Mouse (Mus musculus) kidney, adult 18-20 months (tissue): ENCODE measurements around the gene Ccdc33.

ENCODE experiments used
- DNase-seq: peaks from one replicate; pipeline ENCODE4 v3.0.0; 2021

Ccdc33 gene

GRCm38 (mm10) chr9:58043496-58044017 lies 75.1 kb downstream of the Ccdc33 start:
- no peak for DNase-seq

GRCm38 (mm10) chr9:58042391-58042790 lies 76.2 kb downstream of the Ccdc33 start:
- no peak for DNase-seq

DNA sequence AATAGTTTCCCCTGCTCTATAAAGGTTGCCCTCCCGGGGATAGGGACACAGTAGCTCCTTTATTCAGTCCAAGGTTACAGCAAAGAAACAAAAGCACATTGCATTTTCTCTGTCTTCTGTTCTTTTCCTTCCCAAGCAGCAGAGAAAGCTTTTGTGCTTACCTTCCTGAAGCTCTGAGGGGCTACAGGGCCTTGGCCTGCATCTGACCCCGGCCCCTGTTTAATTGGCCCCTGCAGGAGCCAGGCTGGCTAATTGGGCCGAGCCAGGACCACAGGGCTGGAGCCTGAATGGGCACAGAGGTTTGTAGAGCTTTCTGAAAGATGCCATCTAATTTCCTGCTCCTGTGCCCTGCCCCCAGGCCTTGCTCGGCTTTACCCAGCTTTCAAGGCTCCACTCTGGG lies 77.6 kb downstream of the Ccdc33 start:
- DNase-seq = no peak

DNA sequence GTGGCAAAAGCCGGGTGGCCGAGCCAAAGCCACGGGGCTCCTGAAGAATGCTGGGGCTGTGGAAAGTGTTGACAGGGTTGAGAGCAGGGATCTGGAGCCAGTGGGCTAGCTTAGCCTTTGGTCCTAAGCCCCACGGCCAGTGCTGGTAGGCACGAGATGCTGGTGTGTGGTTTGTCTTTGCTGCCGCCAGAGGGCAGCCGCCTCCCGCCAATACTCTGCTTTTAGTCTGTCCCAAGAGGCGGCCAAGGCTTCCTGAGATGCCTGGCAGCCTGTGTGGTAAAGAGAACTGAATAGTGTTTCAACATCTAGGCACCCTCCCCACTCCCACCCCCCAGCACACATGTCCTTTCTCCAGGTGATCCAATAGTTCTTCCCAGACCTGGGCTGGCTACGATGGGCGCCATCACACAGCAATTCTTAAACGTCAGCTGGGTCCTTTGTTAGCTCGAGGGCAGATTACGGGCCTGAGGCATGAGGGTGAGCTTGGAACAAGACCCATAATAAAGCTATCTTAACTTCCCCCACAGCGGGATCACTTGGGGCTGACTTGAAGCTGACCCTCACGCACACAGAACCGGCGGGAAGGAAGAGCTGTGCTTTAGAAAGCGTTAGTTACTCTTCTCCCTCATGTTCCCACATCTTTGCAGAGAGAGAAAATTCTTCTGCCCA lies 80.0 kb downstream of the Ccdc33 start:
- DNase-seq = peak; percentile 80

DNA sequence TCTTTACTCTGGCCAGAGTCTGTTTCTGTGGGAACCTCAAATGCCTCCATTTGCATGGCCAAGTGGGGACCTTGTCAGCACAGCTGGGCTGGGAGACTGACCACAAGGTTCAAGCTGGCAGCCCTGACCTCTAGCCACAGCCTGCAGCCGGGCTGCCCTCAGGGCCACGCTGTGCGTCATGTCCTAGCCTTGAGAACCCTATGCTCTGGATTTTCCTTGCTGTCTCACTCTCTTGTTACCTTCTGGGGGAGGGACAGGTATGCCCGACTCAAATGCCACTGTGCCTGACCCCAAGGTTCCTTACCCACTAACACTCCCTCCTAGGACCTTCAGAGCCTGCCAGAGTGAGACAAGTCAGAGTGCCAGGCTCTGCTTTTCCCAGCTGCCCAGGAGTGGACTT lies 81.7 kb downstream of the Ccdc33 start:
- DNase-seq = no peak

DNA sequence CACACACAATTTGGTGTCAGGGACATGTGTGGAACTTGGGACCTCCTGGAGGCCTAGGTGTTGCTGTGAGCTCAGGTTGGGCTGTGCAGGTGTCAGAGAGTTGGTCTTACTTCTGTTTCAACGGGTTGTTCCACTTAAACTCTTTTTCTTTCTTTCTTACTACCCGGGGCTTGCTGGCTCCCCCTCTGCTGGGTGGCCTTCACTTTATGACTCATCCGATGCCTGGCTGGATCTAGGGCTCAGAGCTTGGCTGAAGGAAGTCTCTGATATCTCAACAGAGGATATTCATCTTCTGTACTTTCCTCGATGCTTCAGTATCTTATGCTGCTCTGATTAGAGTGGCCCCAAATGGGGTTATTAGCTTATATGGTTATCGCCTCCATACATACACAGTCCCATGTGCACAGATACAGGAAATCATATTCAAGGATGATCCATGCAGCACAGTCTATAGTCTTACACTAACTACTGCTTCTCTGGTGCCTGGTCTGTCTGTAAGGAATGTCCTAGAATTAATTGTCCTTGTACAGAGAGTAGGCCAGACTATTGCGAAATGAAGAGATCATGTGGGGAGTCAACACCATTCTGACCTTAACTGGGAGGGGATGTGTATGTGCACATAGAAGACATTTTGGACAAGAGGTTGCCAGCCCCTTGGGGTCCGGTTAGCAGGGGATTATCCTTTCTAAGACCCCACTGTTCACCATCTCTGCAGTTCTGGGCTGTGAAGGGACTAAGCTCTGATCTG lies 82.5 kb downstream of the Ccdc33 start:
- no peak for DNase-seq

GRCm38 (mm10) chr9:58035519-58035918 lies 83.1 kb downstream of the Ccdc33 start:
- DNase-seq = no peak

- no peak for DNase-seq
Observed at GRCm38 (mm10) chr9:58031895-58032294, 86.7 kb downstream of the Ccdc33 start.

DNA sequence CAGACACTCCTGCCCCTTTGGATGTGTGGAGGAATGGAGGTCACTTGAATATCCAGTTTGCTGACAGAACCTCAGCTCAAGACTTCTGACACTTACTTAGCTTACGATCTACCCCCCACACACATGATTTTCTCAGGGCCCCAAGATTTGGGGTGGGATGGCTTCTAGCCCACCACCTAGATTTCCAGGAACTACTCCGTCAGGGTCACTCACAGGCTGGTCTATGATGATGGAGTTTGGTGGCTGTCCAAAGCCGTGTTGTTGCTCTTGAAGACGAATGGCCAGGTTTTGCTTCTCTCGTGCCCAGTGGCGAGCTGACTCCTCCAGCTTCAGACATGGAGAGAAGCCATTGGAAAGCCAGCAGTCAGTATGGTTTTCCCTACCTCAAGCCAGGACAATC lies 89.0 kb downstream of the Ccdc33 start:
- DNase-seq = no peak

DNA sequence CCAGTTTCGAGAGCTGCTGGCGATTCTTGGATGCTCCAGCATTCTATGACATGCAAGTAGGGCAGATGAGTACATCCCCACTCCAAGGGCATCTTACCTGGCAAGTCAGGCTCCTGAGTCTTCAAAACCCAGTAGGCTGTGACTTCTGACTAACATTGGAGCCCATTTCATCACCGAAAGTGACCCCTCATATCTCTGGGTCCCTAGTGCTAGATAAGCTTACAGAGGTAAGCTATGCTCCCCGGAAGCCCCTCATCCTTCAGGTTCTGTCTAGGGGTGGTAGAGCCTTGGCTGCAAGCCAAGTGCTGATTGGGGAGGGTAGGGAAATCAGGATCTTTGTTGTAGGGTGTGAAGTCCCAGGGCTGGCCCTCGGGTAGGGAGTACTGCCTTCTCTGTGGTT lies 89.8 kb downstream of the Ccdc33 start:
- no peak for DNase-seq

DNA sequence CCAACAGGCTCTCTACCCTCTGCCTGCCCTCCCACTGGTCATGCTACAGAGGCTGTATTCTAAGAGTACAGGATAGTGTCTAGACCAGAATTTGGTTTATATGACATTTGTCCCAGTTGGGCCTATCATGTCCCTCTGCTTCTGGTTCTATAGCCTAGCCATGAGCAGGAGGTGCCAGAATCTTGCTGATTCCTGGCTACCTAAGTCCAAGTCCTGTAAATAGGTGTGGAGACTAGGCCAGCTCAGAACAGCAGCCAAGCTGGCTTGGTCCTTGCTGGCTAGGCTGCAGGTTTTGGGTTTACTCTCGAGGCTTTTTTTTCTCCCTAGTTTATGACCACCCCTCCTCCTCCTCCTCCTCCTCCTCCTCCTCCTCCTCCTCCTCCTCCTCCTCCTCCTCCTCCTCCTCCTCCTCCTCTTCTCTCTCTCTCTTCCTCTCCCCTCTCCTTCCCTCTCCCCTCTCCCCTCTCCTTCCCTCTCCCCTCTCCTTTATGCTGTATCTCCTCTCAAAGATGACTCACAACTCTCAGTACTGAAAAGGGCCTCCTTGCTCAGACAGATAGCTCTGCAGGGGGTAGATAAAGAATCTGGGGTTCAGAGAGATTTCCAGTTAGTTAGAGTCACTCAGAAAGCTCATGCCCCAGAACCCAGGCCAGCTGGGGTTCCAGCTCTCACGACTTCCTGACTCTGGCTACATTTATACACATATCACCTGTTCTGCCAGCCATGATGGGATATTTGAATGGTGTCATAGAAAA lies 91.0 kb downstream of the Ccdc33 start:
- DNase-seq = no peak

DNA sequence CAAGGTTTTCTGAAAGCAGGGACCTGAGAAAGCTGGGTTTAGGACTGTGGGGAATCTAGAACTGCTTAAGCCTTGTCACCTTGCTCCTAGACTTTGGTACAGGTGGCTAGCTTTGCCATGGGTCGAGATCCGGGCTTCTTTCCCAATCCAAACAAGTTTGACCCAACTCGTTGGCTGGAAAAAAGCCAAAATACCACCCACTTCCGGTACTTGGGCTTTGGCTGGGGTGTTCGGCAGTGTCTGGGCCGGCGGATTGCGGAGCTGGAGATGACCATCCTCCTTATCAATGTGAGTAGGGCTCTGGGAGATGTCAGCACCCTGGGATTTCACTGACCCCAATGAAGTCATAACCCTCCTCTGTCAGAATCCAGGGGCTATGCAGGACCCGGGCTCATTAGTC lies 92.6 kb downstream of the Ccdc33 start:
- DNase-seq = no peak

- no peak for DNase-seq
Observed at GRCm38 (mm10) chr9:58018385-58018784, 100.2 kb downstream of the Ccdc33 start.

DNA sequence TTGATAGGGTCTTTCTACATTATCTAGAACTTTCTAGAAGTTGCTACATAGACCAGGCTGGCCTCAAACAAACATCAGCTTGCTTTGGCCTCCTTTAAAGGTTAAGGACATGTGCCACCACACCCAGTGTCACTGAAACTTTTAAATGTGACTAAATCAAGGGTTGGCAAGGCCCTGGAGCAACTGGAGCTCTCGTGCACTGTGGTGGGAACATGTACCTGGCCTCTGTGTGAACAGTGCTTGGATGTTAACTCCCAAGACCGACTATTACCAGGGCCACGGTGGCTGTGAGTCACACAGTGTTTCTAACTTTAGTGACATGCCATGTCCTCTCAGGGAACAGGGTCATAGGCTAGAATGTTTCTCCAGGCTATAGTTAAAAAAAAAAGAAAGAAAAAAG lies 101.7 kb downstream of the Ccdc33 start:
- DNase-seq = no peak

GRCm38 (mm10) chr9:58015856-58016255 lies 102.8 kb downstream of the Ccdc33 start:
- DNase-seq = no peak

- no peak for DNase-seq
Observed at GRCm38 (mm10) chr9:58014393-58015160, 104.0 kb downstream of the Ccdc33 start.

GRCm38 (mm10) chr9:58012935-58013334 lies 105.7 kb downstream of the Ccdc33 start:
- DNase-seq = no peak

DNA sequence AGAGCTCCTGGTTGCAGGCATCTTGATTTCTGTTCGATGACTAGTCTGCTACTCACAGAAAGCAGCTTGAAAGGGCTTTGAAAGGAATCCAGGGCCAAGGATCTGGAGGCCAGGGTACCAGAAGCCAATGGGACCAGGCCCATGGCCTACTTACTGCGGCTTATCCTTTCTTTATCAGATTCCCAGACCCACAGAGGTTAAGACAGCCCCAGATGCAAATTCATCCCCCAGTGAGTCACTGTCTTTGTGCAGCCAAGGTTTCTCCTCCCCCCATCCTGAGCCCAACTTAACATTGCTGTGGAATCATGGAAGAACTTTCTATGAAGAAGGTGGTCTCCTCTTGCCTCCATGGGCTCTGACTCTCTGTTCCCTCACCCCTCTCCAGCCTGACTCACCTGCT lies 106.1 kb downstream of the Ccdc33 start:
- DNase-seq = no peak

- no peak for DNase-seq
Observed at GRCm38 (mm10) chr9:58011552-58011951, 107.1 kb downstream of the Ccdc33 start.

DNA sequence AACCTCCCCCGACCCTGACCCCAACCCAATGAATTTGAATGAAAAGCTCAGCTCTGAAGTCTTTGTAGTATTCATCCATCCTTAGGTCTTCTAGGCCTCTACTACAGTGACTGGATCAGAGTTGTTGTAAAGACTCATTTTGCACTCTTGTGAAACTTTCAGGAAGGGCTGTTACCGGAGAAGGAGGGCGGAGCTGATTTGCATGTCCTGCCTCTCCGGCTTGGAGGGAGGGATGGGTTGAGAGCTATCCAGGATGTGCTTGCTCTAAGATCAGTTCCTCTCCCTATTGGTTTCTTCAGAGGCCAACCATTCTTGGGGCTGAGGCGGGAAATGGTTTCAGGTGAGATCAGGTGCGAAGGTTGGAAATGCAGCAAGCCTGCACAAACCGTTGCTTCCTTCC lies 107.6 kb downstream of the Ccdc33 start:
- DNase-seq = no peak

DNA sequence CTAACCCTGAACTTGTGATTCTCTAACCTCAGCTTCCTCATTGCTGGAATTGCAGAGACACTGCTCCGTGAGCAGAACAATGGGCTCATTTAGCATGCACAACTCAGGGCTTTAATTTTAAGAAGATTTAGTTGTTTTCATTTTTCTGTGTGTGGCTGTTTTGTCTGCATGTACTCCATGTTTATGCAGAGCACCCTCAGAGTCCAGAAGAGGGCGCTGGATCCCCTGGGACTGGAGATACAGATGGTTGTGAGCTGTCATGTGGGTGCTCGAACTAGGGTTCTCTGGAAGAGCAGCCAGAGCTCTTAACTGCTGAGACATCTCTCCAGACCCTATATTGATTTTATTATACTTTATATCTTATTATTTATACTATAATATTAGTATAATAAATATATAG lies 109.0 kb downstream of the Ccdc33 start:
- no peak for DNase-seq

DNA sequence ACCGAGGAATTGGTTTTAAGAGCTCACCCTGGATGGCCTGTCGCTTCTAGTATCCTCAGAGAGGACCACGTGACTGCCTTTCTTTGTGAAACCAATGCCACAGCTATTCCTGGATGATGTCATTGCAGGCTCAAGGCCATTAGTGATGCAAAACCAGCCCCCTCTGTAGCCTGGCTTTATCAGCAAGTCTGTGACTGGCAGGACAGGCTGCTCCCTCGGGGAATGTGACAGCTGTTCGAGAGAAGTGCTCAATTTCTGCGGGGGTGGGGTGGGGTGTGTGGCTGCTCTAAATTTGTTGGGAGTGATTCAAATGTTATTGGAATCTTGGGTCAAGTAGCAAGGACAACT lies 109.6 kb downstream of the Ccdc33 start:
- DNase-seq = no peak
